Mouse (Mus musculus): ENCODE measurements around the gene Serpinb1a. TPM values are rescaled to one million over a fixed set of nuclear protein-coding genes. Genes with fewer than 3 reads are reported as not detected.

Gene Serpinb1a
- total RNA-seq, 2 experiments from 2014 or later: 7.4 to 8.4 TPM

GRCm38 (mm10) chr13:32846221-32846620 lies 4.8 kb downstream of the Serpinb1a start:
- DNase-seq: no peak
- intact Hi-C loops (cut with DNase I): no loop called here

GRCm38 (mm10) chr13:32841349-32841748 lies 9.6 kb downstream of the Serpinb1a start:
- DNase-seq: no peak
- intact Hi-C loops (cut with DNase I): no loop called here

- DNase-seq: no peak
- intact Hi-C loops (cut with DNase I): no loop called here
These were observed 11.7 kb downstream of the Serpinb1a start for GRCm38 (mm10) chr13:32839314-32839713.

GRCm38 (mm10) chr13:32834513-32834912 lies 16.5 kb downstream of the Serpinb1a start:
- intact Hi-C loops (cut with DNase I): no loop called here
- no peak for DNase-seq

GRCm38 (mm10) chr13:32833237-32833636 lies 17.7 kb downstream of the Serpinb1a start:
- DNase-seq: no peak
- intact Hi-C loops (cut with DNase I): no loop called here

- intact Hi-C loops (cut with DNase I): no loop called here
- no peak for DNase-seq
These were observed 18.2 kb downstream of the Serpinb1a start for GRCm38 (mm10) chr13:32832776-32833175.

GRCm38 (mm10) chr13:32831505-32832273 lies 19.3 kb downstream of the Serpinb1a start:
- no peak for DNase-seq
- intact Hi-C loops (cut with DNase I): no loop called here

- intact Hi-C loops (cut with DNase I): no loop called here
- DNase-seq: no peak
These were observed 22.1 kb downstream of the Serpinb1a start for GRCm38 (mm10) chr13:32828886-32829285.

GRCm38 (mm10) chr13:32827951-32828350 lies 23.0 kb downstream of the Serpinb1a start:
- DNase-seq: peak; percentile 55 to 66
- intact Hi-C loops (cut with DNase I): no loop called here

GRCm38 (mm10) chr13:32827111-32827822 lies 23.7 kb downstream of the Serpinb1a start:
- intact Hi-C loops (cut with DNase I): no loop called here
- DNase-seq: no peak

- no peak for DNase-seq
- intact Hi-C loops (cut with DNase I): no loop called here
These were observed 25.4 kb downstream of the Serpinb1a start for GRCm38 (mm10) chr13:32825546-32825945.

- intact Hi-C loops (cut with DNase I): no loop called here
- DNase-seq: no peak
These were observed 26.3 kb downstream of the Serpinb1a start for GRCm38 (mm10) chr13:32824377-32825330.

GRCm38 (mm10) chr13:32823126-32823525 lies 27.9 kb downstream of the Serpinb1a start:
- no peak for DNase-seq
- intact Hi-C loops (cut with DNase I): no loop called here

- intact Hi-C loops (cut with DNase I): no loop called here
- no peak for DNase-seq
These were observed 29.3 kb downstream of the Serpinb1a start for GRCm38 (mm10) chr13:32821671-32822070.

- intact Hi-C loops (cut with DNase I): no loop called here
- DNase-seq: no peak
These were observed 31.1 kb downstream of the Serpinb1a start for GRCm38 (mm10) chr13:32819926-32820325.

GRCm38 (mm10) chr13:32819241-32819640 lies 31.7 kb downstream of the Serpinb1a start:
- no peak for DNase-seq

GRCm38 (mm10) chr13:32807624-32808023 lies 43.4 kb downstream of the Serpinb1a start:
- intact Hi-C loops (cut with DNase I): no loop called here
- DNase-seq: no peak

More at GRCm38 (mm10) chr13:32819241-32819640, 31.7 kb downstream of the Serpinb1a start:
- intact Hi-C loops (cut with DNase I): no loop called here

- intact Hi-C loops (cut with DNase I): no loop called here
- DNase-seq: no peak
These were observed 44.2 kb downstream of the Serpinb1a start for GRCm38 (mm10) chr13:32806820-32807219.

- intact Hi-C loops (cut with DNase I): no loop called here
These were observed 47.2 kb downstream of the Serpinb1a start for GRCm38 (mm10) chr13:32803701-32804345.

More at GRCm38 (mm10) chr13:32803701-32804345, 47.2 kb downstream of the Serpinb1a start:
- DNase-seq: no peak

All from heart, postnatal 14 days (tissue).